Mouse (Mus musculus): ENCODE measurements around the gene Zfp282.

- TF ChIP-seq GATA1 (IDR thresholded peaks at IDR 0.05; ENCODE audit: borderline replicate concordance, low read length), result no peak
- TF ChIP-seq FLI1 (IDR thresholded peaks at IDR 0.05; ENCODE audit: low read length), result no peak
Observed at GRCm38 (mm10) chr6:47911650-47912049, 34.6 kb downstream of the Zfp282 start.
